Mouse (Mus musculus): ENCODE measurements at regions not wholly inside any gene's neighbourhood (a gene's known extent, or its start where the extent isn't known, plus 50 kb on each side); places are given as distances from the start of the nearest gene placed in this dataset.

GRCm38 (mm10) chr16:55745094-55745493 is 93.6 kb downstream of the Nfkbiz start:
- no peak overlapping the region for H3K4me3 ChIP-seq (ENCODE audit: insufficient read depth, low read depth, low read length)
- no peaks in the 10 kb centered on the region for H3K4me1 ChIP-seq (ENCODE audit: control insufficient read depth, insufficient read depth, low read length)
- no peak overlapping the region for H3K27ac ChIP-seq (ENCODE audit: insufficient read depth, low read depth, low read length)
- 83% methylated on average over 3 of the region's 3 CpGs for WGBS
- TF ChIP-seq CTCF (IDR thresholded peaks at IDR 0.05; ENCODE audit: insufficient read depth, low read depth, low read length) (no peak), POLR2A (IDR thresholded peaks at IDR 0.05; ENCODE audit: insufficient read depth, low read depth, low read length) (no peak)

DNA sequence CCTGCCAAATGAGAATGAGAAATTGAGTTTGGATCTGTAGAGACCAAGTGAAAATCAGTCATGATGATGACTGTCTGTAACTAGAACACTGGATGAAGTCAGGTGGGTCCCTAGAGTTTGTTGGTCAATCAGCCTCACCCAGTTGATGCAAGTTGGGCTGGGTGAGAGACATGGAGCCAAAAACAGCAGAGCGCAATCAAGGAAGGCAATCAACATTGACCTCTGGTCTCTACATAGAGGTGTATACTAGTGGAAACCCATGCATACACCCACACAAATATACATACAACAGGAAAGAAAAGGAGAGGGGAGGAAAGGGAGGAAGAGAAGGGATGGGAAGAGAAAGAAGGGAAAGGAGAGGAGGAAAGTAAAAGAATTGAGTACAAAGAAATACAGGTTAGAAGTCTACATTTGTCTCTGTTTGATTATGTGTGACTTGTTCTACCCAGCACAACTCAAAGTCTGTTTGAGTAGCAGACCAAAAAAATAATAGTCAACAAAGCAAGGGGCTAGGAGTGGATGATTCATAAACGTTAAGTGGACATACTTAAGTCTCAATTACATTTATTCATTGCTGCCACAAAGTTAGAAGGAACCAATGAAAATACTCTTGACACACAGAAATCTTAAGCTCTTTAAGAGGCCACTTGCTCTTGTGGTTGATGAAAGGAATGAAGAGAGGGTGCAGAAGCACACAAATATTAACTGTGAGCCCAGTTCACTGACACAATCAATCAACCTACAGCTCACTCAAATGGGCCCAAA is 97.4 kb downstream of the Nfkbiz start:
- no peaks in the 10 kb centered on the region for H3K4me1 ChIP-seq (ENCODE audit: control insufficient read depth, insufficient read depth, low read length)
- 88% methylated on average over 2 of the region's 2 CpGs for WGBS
- TF ChIP-seq POLR2A (IDR thresholded peaks at IDR 0.05; ENCODE audit: insufficient read depth, low read depth, low read length) (no peak), CTCF (IDR thresholded peaks at IDR 0.05; ENCODE audit: insufficient read depth, low read depth, low read length) (no peak)
- no peak overlapping the region for H3K4me3 ChIP-seq (ENCODE audit: insufficient read depth, low read depth, low read length)
- H3K27ac ChIP-seq (ENCODE audit: insufficient read depth, low read depth, low read length), result no peak overlapping the region

GRCm38 (mm10) chr16:55738741-55739140 is 100.0 kb downstream of the Nfkbiz start:
- TF ChIP-seq POLR2A (IDR thresholded peaks at IDR 0.05; ENCODE audit: insufficient read depth, low read depth, low read length) (no peak), CTCF (IDR thresholded peaks at IDR 0.05; ENCODE audit: insufficient read depth, low read depth, low read length) (no peak)
- Histone ChIP-seq H3K27ac (ENCODE audit: insufficient read depth, low read depth, low read length) (no peak overlapping the region), H3K4me3 (ENCODE audit: insufficient read depth, low read depth, low read length) (no peak overlapping the region), H3K4me1 (ENCODE audit: control insufficient read depth, insufficient read depth, low read length) (no peaks in the 10 kb centered on the region)
- whole genome bisulfite sequencing, result 95% methylated on average over 4 of the region's 4 CpGs

- whole genome bisulfite sequencing, result 96% methylated on average over 7 of the region's 7 CpGs
- Histone ChIP-seq H3K4me1 (ENCODE audit: control insufficient read depth, insufficient read depth, low read length) (peaks cover 4% of the 10 kb centered on the region; the same call in 1 of the 2 replicates), H3K27ac (ENCODE audit: insufficient read depth, low read depth, low read length) (no peak overlapping the region), H3K4me3 (ENCODE audit: insufficient read depth, low read depth, low read length) (no peak overlapping the region)
- no peak for TF ChIP-seq POLR2A (IDR thresholded peaks at IDR 0.05; ENCODE audit: insufficient read depth, low read depth, low read length)
- TF ChIP-seq CTCF (IDR thresholded peaks at IDR 0.05; ENCODE audit: insufficient read depth, low read depth, low read length), result no peak
These were observed 103.2 kb downstream of the Nfkbiz start for GRCm38 (mm10) chr16:55735476-55735968.

DNA sequence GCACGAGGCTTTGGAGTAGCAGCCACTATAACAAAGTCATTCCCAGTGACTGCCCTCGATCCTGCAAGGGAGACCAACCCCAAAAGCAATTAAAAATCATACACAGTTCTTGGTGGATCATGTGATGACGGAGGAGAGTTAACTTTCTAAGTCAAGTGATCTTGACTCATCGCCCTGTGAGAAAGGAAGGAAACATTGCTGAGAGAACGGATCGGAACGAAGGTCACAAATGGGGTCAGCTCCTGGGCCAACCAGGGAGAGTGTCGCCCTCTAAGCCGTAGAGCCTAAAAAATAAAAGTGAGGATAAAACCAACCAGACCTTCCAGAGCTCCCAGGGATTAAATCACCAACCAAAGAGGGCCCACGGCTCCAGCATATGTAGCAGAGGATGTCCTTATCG is 104.4 kb downstream of the Nfkbiz start:
- TF ChIP-seq CTCF (IDR thresholded peaks at IDR 0.05; ENCODE audit: insufficient read depth, low read depth, low read length) (no peak), POLR2A (IDR thresholded peaks at IDR 0.05; ENCODE audit: insufficient read depth, low read depth, low read length) (no peak)
- H3K4me3 ChIP-seq (ENCODE audit: insufficient read depth, low read depth, low read length), result no peak overlapping the region
- 80% methylated on average over 11 of the region's 11 CpGs for WGBS
- H3K4me1 ChIP-seq (ENCODE audit: control insufficient read depth, insufficient read depth, low read length), result peaks cover 4% of the 10 kb centered on the region; the same call in 1 of the 2 replicates
- no peak overlapping the region for H3K27ac ChIP-seq (ENCODE audit: insufficient read depth, low read depth, low read length)

GRCm38 (mm10) chr16:55733751-55734150 is 104.9 kb downstream of the Nfkbiz start:
- TF ChIP-seq CTCF (IDR thresholded peaks at IDR 0.05; ENCODE audit: insufficient read depth, low read depth, low read length) (no peak), POLR2A (IDR thresholded peaks at IDR 0.05; ENCODE audit: insufficient read depth, low read depth, low read length) (no peak)
- peaks cover 4% of the 10 kb centered on the region; the same call in 1 of the 2 replicates for H3K4me1 ChIP-seq (ENCODE audit: control insufficient read depth, insufficient read depth, low read length)
- no peak overlapping the region for H3K4me3 ChIP-seq (ENCODE audit: insufficient read depth, low read depth, low read length)
- WGBS, result 34% methylated on average over 4 of the region's 4 CpGs
- H3K27ac ChIP-seq (ENCODE audit: insufficient read depth, low read depth, low read length), result no peak overlapping the region

GRCm38 (mm10) chr16:55731003-55731402 is 107.7 kb downstream of the Nfkbiz start:
- WGBS, result 63% methylated on average over 8 of the region's 8 CpGs
- Histone ChIP-seq H3K4me3 (ENCODE audit: insufficient read depth, low read depth, low read length) (no peak overlapping the region), H3K4me1 (ENCODE audit: control insufficient read depth, insufficient read depth, low read length) (peaks cover 4% of the 10 kb centered on the region; the same call in 1 of the 2 replicates), H3K27ac (ENCODE audit: insufficient read depth, low read depth, low read length) (no peak overlapping the region)
- TF ChIP-seq CTCF (IDR thresholded peaks at IDR 0.05; ENCODE audit: insufficient read depth, low read depth, low read length) (no peak), POLR2A (IDR thresholded peaks at IDR 0.05; ENCODE audit: insufficient read depth, low read depth, low read length) (no peak)

DNA sequence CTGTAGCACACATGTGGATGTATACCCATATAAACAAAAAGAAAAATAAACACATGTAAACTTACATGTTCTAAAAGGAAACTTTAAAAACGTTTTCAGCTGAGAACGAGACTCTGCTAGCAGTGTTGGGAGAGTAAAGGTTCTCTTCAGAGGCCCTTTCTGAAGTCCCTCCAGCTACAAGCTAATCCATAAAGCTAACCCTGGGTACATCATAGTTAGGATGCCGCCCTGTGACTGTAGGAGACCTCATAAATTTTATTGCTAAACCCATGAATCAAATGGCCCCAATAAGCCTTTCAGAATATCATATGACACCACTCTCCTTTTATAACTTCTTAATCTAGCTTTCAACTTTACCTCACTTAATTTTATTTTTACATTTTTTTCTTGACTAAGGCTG is 112.2 kb downstream of the Nfkbiz start:
- WGBS, result 76% methylated on average over 3 of the region's 3 CpGs
- no peak overlapping the region for H3K27ac ChIP-seq (ENCODE audit: insufficient read depth, low read depth, low read length)
- H3K4me3 ChIP-seq (ENCODE audit: insufficient read depth, low read depth, low read length), result no peak overlapping the region
- H3K4me1 ChIP-seq (ENCODE audit: control insufficient read depth, insufficient read depth, low read length), result peaks cover 4% of the 10 kb centered on the region; the same call in 1 of the 2 replicates
- no peak for TF ChIP-seq POLR2A (IDR thresholded peaks at IDR 0.05; ENCODE audit: insufficient read depth, low read depth, low read length)
- no peak for TF ChIP-seq CTCF (IDR thresholded peaks at IDR 0.05; ENCODE audit: insufficient read depth, low read depth, low read length)

DNA sequence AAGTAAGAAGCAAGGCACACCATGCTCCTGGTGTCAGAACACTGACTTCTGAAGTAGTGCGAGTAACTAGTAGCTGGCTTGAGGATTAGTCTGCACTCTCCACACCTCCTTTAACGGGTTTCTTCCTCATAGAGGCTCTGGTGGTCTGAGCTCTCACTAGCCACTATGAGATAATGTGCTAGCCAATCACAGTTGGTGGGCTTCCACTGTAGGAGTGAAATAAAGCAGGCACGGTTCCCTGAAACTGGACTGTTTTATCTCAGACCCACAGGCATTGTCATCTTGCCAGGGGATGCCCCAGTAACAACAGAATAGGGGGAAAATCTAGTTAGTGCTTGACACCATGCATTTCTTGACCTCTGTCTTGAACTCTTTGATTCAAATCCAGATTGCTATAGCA is 118.3 kb downstream of the Nfkbiz start:
- WGBS, result 64% methylated on average over 3 of the region's 3 CpGs

More for the DNA sequence above, 118.3 kb downstream of the Nfkbiz start:
- H3K4me3 ChIP-seq (ENCODE audit: insufficient read depth, low read depth, low read length), result no peak overlapping the region
- H3K4me1 ChIP-seq (ENCODE audit: control insufficient read depth, insufficient read depth, low read length), result no peaks in the 10 kb centered on the region
- TF ChIP-seq POLR2A (IDR thresholded peaks at IDR 0.05; ENCODE audit: insufficient read depth, low read depth, low read length) (no peak), CTCF (IDR thresholded peaks at IDR 0.05; ENCODE audit: insufficient read depth, low read depth, low read length) (no peak)
- no peak overlapping the region for H3K27ac ChIP-seq (ENCODE audit: insufficient read depth, low read depth, low read length)

Data from olfactory bulb, adult 2 months (tissue).